Mouse (Mus musculus) intestine, embryonic 14.5 days (tissue): ENCODE measurements around the gene Ect2l. TPM values are rescaled to one million over a fixed set of nuclear protein-coding genes. Genes with fewer than 3 reads are reported as not detected.

Source experiments
- ATAC-seq: fragments of 200-750 bp; cut with Nextera tagmentation; replicated peaks from 2 replicates; pipeline ENCODE4 v1.8.0; 2017; ENCODE audit warnings: low read depth, moderate number of reproducible peaks, moderate TSS enrichment, moderate library complexity; ENCODE audit not compliant: low FRiP score, low TSS enrichment
- DNase-seq: peaks from one replicate; pipeline ENCODE4 v3.0.0-alpha.2; 2018; ENCODE audit warnings: low spot score
- H3K27ac ChIP-seq: fragments of 300-500 bp; sonication (generic); 2 replicates; pipeline ENCODE4 v1.5.1; 2014; ENCODE audit warnings: low read depth, mild to moderate bottlenecking, control low read depth
- H3K27me3 ChIP-seq: fragments of 300-500 bp; sonication (generic); replicated peaks from 2 replicates; pipeline ENCODE4 v1.6.1; 2014; ENCODE audit warnings: low read length, control low read depth; ENCODE audit not compliant: control insufficient read depth, insufficient read depth
- H3K36me3 ChIP-seq: fragments of 300-500 bp; sonication (generic); 2 replicates; pipeline ENCODE4 v1.6.1; 2014; ENCODE audit warnings: low read length, control low read depth; ENCODE audit not compliant: control insufficient read depth, insufficient read depth
- H3K4me1 ChIP-seq: fragments of 300-500 bp; sonication (generic); replicated peaks from 2 replicates; pipeline ENCODE4 v1.6.1; 2014; ENCODE audit warnings: low read length, control low read depth, mixed read lengths; ENCODE audit not compliant: control insufficient read depth, insufficient read depth
- H3K4me2 ChIP-seq: fragments of 300-500 bp; sonication (generic); 2 replicates; pipeline ENCODE4 v1.6.1; 2014; ENCODE audit warnings: low read length
- H3K4me3 ChIP-seq: fragments of 300-500 bp; sonication (generic); 2 replicates; pipeline ENCODE4 v1.5.1; 2014; ENCODE audit warnings: low read depth, low read length, control low read depth, mixed read lengths
- H3K9ac ChIP-seq: fragments of 300-500 bp; sonication (generic); 2 replicates; pipeline ENCODE4 v1.6.1; 2014; ENCODE audit warnings: mild to moderate bottlenecking, low read length
- H3K9me3 ChIP-seq: fragments of 300-500 bp; sonication (generic); 2 replicates; pipeline ENCODE4 v1.6.1; 2016; ENCODE audit warnings: low read length, control low read depth; ENCODE audit not compliant: control insufficient read depth
- WGBS: fragments of 180-500 bp; shearing (Covaris S2); extraction: QIAGEN DNeasy Blood & Tissue Kit; methylation state at CpG from one replicate; pipeline ENCODE4 v1.1.7; 2014; 5-methylcytosine and 5-hydroxymethylcytosine counted together
- polyA plus RNA-seq: library from polyadenylated mRNA; unstranded; fragments of >200 nt; fragmentation: Nextera tagmentation; extraction: Ambion mirVana; gene quantifications from 2 replicates; pipeline ENCODE4 v1.2.1, GENCODE M21; 2014

Ect2l gene
- polyA plus RNA-seq, 1 experiment from 2014 or later: 0.38 TPM

- Histone ChIP-seq H3K4me1 (no peaks in the 10 kb centered on the region), H3K4me3 (no peak overlapping the region), H3K4me2 (no peak overlapping the region), H3K9ac (no peak overlapping the region), H3K36me3 (no peaks in the 10 kb centered on the region), H3K27me3 (no peaks in the 10 kb centered on the region), H3K27ac (no peak overlapping the region), H3K9me3 (no peaks in the 10 kb centered on the region)
- 80% methylated on average over 5 of the region's 5 CpGs for WGBS
- ATAC-seq: no peak
- DNase-seq: no peak
Observed at GRCm38 (mm10) chr10:18182246-18182645, 28.4 kb downstream of the Ect2l start.

- H3K4me2 ChIP-seq: no peak overlapping the region
- DNase-seq (no peak), ATAC-seq (no peak)
- H3K4me1 ChIP-seq: no peaks in the 10 kb centered on the region
- H3K36me3 ChIP-seq: no peaks in the 10 kb centered on the region
- H3K27ac ChIP-seq: no peak overlapping the region
- no peaks in the 10 kb centered on the region for H3K9me3 ChIP-seq
- no peak overlapping the region for H3K9ac ChIP-seq
- H3K4me3 ChIP-seq: no peak overlapping the region
- no peaks in the 10 kb centered on the region for H3K27me3 ChIP-seq
- 52% methylated on average over 2 of the region's 2 CpGs for WGBS
Observed at GRCm38 (mm10) chr10:18177304-18177703, 33.4 kb downstream of the Ect2l start.

- no peak overlapping the region for H3K4me3 ChIP-seq
- no peak for ATAC-seq
- 92% methylated on average over 7 of the region's 7 CpGs for WGBS
Observed at GRCm38 (mm10) chr10:18176722-18177121, 34.0 kb downstream of the Ect2l start.

DNA sequence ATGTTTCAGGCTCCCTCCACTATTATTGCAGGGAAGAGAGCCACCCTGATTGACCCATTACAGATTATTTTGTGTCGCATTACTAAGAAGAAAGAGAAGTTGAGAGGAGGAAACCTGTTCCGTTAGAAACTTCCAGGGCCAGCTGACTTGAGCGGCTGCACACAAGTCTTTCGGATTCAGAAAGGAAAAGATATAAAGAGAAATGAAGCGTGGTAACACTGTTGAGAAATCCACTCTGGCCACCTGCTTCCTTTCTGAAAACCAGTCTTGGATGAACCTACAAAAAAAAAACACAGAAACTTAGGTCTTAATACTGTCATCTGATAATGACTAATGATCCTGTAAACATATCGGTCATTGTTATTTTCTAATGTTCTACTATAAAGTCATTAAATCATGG lies 35.6 kb downstream of the Ect2l start:
- H3K4me2 ChIP-seq: no peak overlapping the region
- H3K9me3 ChIP-seq: no peaks in the 10 kb centered on the region
- WGBS: 87% methylated on average over 6 of the region's 6 CpGs
- H3K27me3 ChIP-seq: no peaks in the 10 kb centered on the region
- no peak overlapping the region for H3K9ac ChIP-seq
- no peaks in the 10 kb centered on the region for H3K36me3 ChIP-seq
- H3K4me1 ChIP-seq: no peaks in the 10 kb centered on the region
- H3K4me3 ChIP-seq: no peak overlapping the region
- no peak for DNase-seq
- ATAC-seq: no peak
- H3K27ac ChIP-seq: no peak overlapping the region

More at GRCm38 (mm10) chr10:18176722-18177121, 34.0 kb downstream of the Ect2l start:
- Histone ChIP-seq H3K36me3 (no peaks in the 10 kb centered on the region), H3K9me3 (no peaks in the 10 kb centered on the region), H3K9ac (no peak overlapping the region), H3K27me3 (no peaks in the 10 kb centered on the region), H3K27ac (no peak overlapping the region), H3K4me1 (no peaks in the 10 kb centered on the region), H3K4me2 (no peak overlapping the region)
- DNase-seq: no peak

DNA sequence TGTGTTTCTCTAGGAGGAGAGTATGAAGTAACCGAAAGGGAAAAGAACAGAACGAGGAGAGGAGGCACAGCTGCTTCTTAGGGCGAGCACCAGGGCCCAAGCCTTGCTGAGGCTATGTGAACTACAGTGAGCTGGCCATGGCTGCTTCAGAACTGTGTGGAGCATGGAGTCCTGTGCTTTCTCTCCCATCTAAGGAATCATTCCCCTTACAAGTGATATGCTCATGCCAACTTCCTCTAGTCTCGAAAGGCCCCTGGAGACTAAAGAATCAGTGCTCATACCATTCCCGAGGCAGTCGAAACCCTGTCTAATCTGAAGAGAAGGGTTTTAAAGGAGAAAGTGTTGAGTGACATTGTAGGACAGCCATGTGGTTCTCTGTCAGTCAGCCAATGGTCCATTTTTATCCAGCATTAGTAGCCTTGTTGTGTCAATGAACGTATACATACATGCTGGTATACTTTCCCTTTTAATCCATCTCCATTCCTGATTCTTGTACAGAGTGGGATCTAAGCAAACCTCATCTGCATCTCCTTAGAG lies 48.2 kb downstream of the Ect2l start:
- Histone ChIP-seq H3K36me3 (no peaks in the 10 kb centered on the region), H3K9me3 (no peaks in the 10 kb centered on the region), H3K4me3 (no peak overlapping the region), H3K9ac (no peak overlapping the region), H3K27me3 (no peaks in the 10 kb centered on the region), H3K4me2 (no peak overlapping the region), H3K27ac (no peak overlapping the region), H3K4me1 (no peaks in the 10 kb centered on the region)
- DNase-seq (no peak), ATAC-seq (no peak)
- WGBS: 88% methylated on average over 7 of the region's 7 CpGs

DNA sequence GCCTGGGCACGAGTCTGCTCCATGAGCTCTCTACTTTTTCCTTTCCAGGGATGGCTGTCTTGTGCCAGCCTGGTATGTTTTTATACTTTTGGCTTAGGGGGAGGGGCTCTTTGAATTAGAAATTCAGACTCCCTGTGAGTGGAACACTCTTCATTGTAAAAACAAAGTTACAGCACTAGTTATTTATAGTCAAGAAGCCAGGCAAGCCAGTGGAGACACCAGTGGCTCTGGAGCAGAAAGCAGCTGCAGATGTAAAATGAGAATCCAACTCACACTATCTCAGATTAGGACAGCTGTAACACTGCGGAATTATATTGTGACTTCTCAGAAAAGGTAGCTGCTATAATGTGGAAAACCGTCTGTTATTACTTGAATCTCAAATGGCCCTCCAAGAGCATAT lies 63.5 kb downstream of the Ect2l start:
- DNase-seq (no peak), ATAC-seq (no peak)
- WGBS: 75% methylated on average over 3 of the region's 3 CpGs
- no peaks in the 10 kb centered on the region for H3K36me3 ChIP-seq
- no peaks in the 10 kb centered on the region for H3K4me1 ChIP-seq
- no peak overlapping the region for H3K4me2 ChIP-seq
- no peaks in the 10 kb centered on the region for H3K9me3 ChIP-seq
- H3K9ac ChIP-seq: no peak overlapping the region
- no peaks in the 10 kb centered on the region for H3K27me3 ChIP-seq
- H3K4me3 ChIP-seq: no peak overlapping the region
- H3K27ac ChIP-seq: no peak overlapping the region

GRCm38 (mm10) chr10:18142231-18142630 lies 68.5 kb downstream of the Ect2l start:
- no peaks in the 10 kb centered on the region for H3K36me3 ChIP-seq
- no peak overlapping the region for H3K4me3 ChIP-seq
- ATAC-seq (no peak), DNase-seq (no peak)
- no peaks in the 10 kb centered on the region for H3K9me3 ChIP-seq
- H3K4me1 ChIP-seq: no peaks in the 10 kb centered on the region
- 82% methylated on average over 6 of the region's 6 CpGs for WGBS
- no peaks in the 10 kb centered on the region for H3K27me3 ChIP-seq
- no peak overlapping the region for H3K9ac ChIP-seq
- H3K27ac ChIP-seq: no peak overlapping the region
- no peak overlapping the region for H3K4me2 ChIP-seq

DNA sequence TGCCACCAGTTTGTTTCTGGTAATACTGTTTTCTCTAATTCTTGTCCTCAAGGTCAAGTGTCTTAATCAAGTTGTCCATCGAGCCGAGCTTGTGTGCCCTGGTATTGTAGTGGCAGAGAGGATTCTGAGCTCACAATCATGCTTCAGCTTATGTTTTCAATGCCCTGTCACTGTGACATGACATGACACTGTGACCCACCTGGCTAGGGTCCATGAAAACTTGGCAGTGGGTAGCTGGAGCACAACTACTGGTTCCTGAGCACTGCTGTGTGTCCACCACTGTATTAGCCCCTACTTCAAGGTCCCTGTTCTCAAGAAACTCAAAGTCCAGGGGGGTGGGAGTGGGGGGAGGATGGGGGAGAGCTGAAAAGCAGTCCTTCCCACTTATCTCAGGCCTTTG lies 69.3 kb downstream of the Ect2l start:
- H3K36me3 ChIP-seq: no peaks in the 10 kb centered on the region
- no peak overlapping the region for H3K9ac ChIP-seq
- DNase-seq (no peak), ATAC-seq (no peak)
- H3K27ac ChIP-seq: no peak overlapping the region
- no peak overlapping the region for H3K4me2 ChIP-seq
- no peaks in the 10 kb centered on the region for H3K27me3 ChIP-seq
- H3K4me3 ChIP-seq: no peak overlapping the region
- WGBS: 92% methylated on average over 2 of the region's 2 CpGs
- H3K4me1 ChIP-seq: no peaks in the 10 kb centered on the region
- no peaks in the 10 kb centered on the region for H3K9me3 ChIP-seq

- Histone ChIP-seq H3K4me1 (no peaks in the 10 kb centered on the region), H3K27me3 (no peaks in the 10 kb centered on the region), H3K4me3 (peak overlapping the region; percentile 18; the same call in 1 of the 2 replicates), H3K9ac (no peak overlapping the region), H3K9me3 (no peaks in the 10 kb centered on the region), H3K4me2 (peak overlapping the region; percentile 21; the same call in 1 of the 2 replicates), H3K36me3 (no peaks in the 10 kb centered on the region), H3K27ac (no peak overlapping the region)
- WGBS: 87% methylated on average over 5 of the region's 5 CpGs
- no peak for ATAC-seq
- DNase-seq: no peak
Observed at GRCm38 (mm10) chr10:18139615-18140014, 71.1 kb downstream of the Ect2l start.
